Mouse (Mus musculus) forebrain, embryonic 12.5 days (tissue): Measurements from ENCODE around the gene Lgals9. TPM values are rescaled to one million over a fixed set of nuclear protein-coding genes. Genes with fewer than 3 reads are reported as not detected.

Experiments used
- ATAC-seq: fragments of 200-750 bp; cut with Nextera tagmentation; 2 replicates; pipeline ENCODE4 v1.8.0; 2017; ENCODE audit warnings: moderate TSS enrichment; ENCODE audit not compliant: low FRiP score
- H3K27ac ChIP-seq: fragments of 300-500 bp; sonication (generic); 2 replicates; pipeline ENCODE4 v1.5.1; 2016; ENCODE audit warnings: mild to moderate bottlenecking
- H3K27me3 ChIP-seq: fragments of 300-500 bp; sonication (generic); 2 replicates; pipeline ENCODE4 v1.6.1; 2016; ENCODE audit warnings: mild to moderate bottlenecking
- H3K36me3 ChIP-seq: fragments of 300-500 bp; sonication (generic); replicated peaks from 2 replicates; pipeline ENCODE4 v1.6.1; 2016; ENCODE audit warnings: mild to moderate bottlenecking
- H3K4me1 ChIP-seq: fragments of 300-500 bp; sonication (generic); 2 replicates; pipeline ENCODE4 v1.6.1; 2016
- H3K4me2 ChIP-seq: fragments of 300-500 bp; sonication (generic); 2 replicates; pipeline ENCODE4 v1.6.1; 2016; ENCODE audit warnings: mild to moderate bottlenecking, moderate library complexity
- H3K4me3 ChIP-seq: fragments of 300-500 bp; sonication (generic); replicated peaks from 2 replicates; pipeline ENCODE4 v1.5.1; 2016; ENCODE audit warnings: mild to moderate bottlenecking
- H3K9ac ChIP-seq: fragments of 300-500 bp; sonication (generic); 2 replicates; pipeline ENCODE4 v1.6.1; 2016; ENCODE audit warnings: mild to moderate bottlenecking
- H3K9me3 ChIP-seq: fragments of 300-500 bp; sonication (generic); 2 replicates; pipeline ENCODE4 v1.6.1; 2016
- WGBS: fragments of 180-500 bp; shearing (Covaris S2); methylation state at CpG from one replicate; pipeline ENCODE4 v1.1.7; 2016; 5-methylcytosine and 5-hydroxymethylcytosine counted together
- polyA plus RNA-seq: library from polyadenylated mRNA; unstranded; fragments of >200 nt; fragmentation: Nextera tagmentation; extraction: Ambion mirVana; gene quantifications from 2 replicates; pipeline ENCODE4 v1.2.1, GENCODE M21; 2016

Gene Lgals9
- polyA plus RNA-seq, 1 experiment from 2014 or later = 5.7 TPM

- no peak for ATAC-seq
- WGBS = 11% methylated on average over 9 of the region's 9 CpGs
- H3K4me3 ChIP-seq = no peak overlapping the region
- H3K4me1 ChIP-seq = peaks cover 6% of the 10 kb centered on the region
- peaks cover 58% of the 10 kb centered on the region for H3K27me3 ChIP-seq
- no peak overlapping the region for H3K9ac ChIP-seq
- no peaks in the 10 kb centered on the region for H3K9me3 ChIP-seq
- H3K36me3 ChIP-seq = no peaks in the 10 kb centered on the region
- H3K27ac ChIP-seq = no peak overlapping the region
- no peak overlapping the region for H3K4me2 ChIP-seq
Observed at GRCm38 (mm10) chr11:78924111-78924510, 60.6 kb downstream of the Lgals9 start.

GRCm38 (mm10) chr11:78922678-78923407 is 61.9 kb downstream of the Lgals9 start:
- H3K9ac ChIP-seq = no peak overlapping the region
- no peak overlapping the region for H3K27ac ChIP-seq
- H3K4me3 ChIP-seq = no peak overlapping the region
- no peaks in the 10 kb centered on the region for H3K9me3 ChIP-seq
- WGBS = 38% methylated on average over 8 of the region's 8 CpGs
- H3K4me1 ChIP-seq = peaks cover 6% of the 10 kb centered on the region
- no peaks in the 10 kb centered on the region for H3K36me3 ChIP-seq
- H3K27me3 ChIP-seq = peaks cover 55% of the 10 kb centered on the region
- ATAC-seq = no peak
- H3K4me2 ChIP-seq = no peak overlapping the region

GRCm38 (mm10) chr11:78920411-78920939 is 64.3 kb downstream of the Lgals9 start, which contains the start of gene Nos2:
Gene Nos2 (plus strand): TSS chr11:78920787.
- ATAC-seq = no peak
- H3K9ac ChIP-seq = no peak within 1 kb of the TSS
- H3K4me3 ChIP-seq = no peak within 1 kb of the TSS
- H3K36me3 ChIP-seq = no peaks in the 10 kb centered on the region
- H3K4me2 ChIP-seq = no peak within 1 kb of the TSS
- peaks cover 6% of the 10 kb centered on the region for H3K4me1 ChIP-seq
- H3K27ac ChIP-seq = no peak within 1 kb of the TSS
- 56% methylated on average over 6 of the region's 6 CpGs for WGBS
- peaks cover 39% of the 10 kb centered on the region for H3K27me3 ChIP-seq
- no peaks in the 10 kb centered on the region for H3K9me3 ChIP-seq

GRCm38 (mm10) chr11:78919745-78920144 is 65.0 kb downstream of the Lgals9 start:
- WGBS = 78% methylated on average over 4 of the region's 4 CpGs
- H3K27ac ChIP-seq = no peak overlapping the region
- peaks cover 2% of the 10 kb centered on the region; the same call in 1 of the 2 replicates for H3K4me1 ChIP-seq
- ATAC-seq = no peak
- no peaks in the 10 kb centered on the region for H3K9me3 ChIP-seq
- H3K4me3 ChIP-seq = no peak overlapping the region
- no peak overlapping the region for H3K4me2 ChIP-seq
- no peak overlapping the region for H3K9ac ChIP-seq
- H3K27me3 ChIP-seq = peaks cover 32% of the 10 kb centered on the region
- H3K36me3 ChIP-seq = no peaks in the 10 kb centered on the region

GRCm38 (mm10) chr11:78916410-78916809 is 68.3 kb downstream of the Lgals9 start:
- H3K4me2 ChIP-seq = no peak overlapping the region
- no peak overlapping the region for H3K27ac ChIP-seq
- H3K9ac ChIP-seq = no peak overlapping the region
- no peak for ATAC-seq
- WGBS = 96% methylated on average over 1 of the region's 1 CpGs
- H3K9me3 ChIP-seq = no peaks in the 10 kb centered on the region
- H3K27me3 ChIP-seq = peaks cover 6% of the 10 kb centered on the region; the same call in 1 of the 2 replicates
- H3K4me3 ChIP-seq = no peak overlapping the region
- H3K4me1 ChIP-seq = no peaks in the 10 kb centered on the region
- H3K36me3 ChIP-seq = no peaks in the 10 kb centered on the region

GRCm38 (mm10) chr11:78915473-78915872 is 69.3 kb downstream of the Lgals9 start:
- Histone ChIP-seq H3K4me2 (no peak overlapping the region), H3K9me3 (no peaks in the 10 kb centered on the region), H3K27me3 (peaks cover 1% of the 10 kb centered on the region; the same call in 1 of the 2 replicates), H3K4me1 (no peaks in the 10 kb centered on the region), H3K9ac (no peak overlapping the region), H3K36me3 (no peaks in the 10 kb centered on the region), H3K4me3 (no peak overlapping the region), H3K27ac (no peak overlapping the region)
- 86% methylated on average over 6 of the region's 6 CpGs for WGBS
- ATAC-seq = no peak

Other genes with a start within 250 kb of the Lgals9 start
- 36.5 and 40.3 TPM in 2 replicates for gene Ccnq, start 233.2 kb downstream of the Lgals9 start, polyA plus RNA-seq
- gene Lyrm9, start 158.4 kb downstream of the Lgals9 start, polyA plus RNA-seq = 24.8 and 26.0 TPM in 2 replicates
- gene Nos2, start 64.2 kb downstream of the Lgals9 start, polyA plus RNA-seq = 0.65 and 0.74 TPM in 2 replicates
- gene Ksr1, start 161.5 kb upstream of the Lgals9 start, polyA plus RNA-seq = 4.7 and 7.6 TPM in 2 replicates